Mouse (Mus musculus): Measurements from ENCODE around the gene Lhfp.

GRCm38 (mm10) chr3:53212599-53212998, 171.3 kb downstream of the Lhfp start:
- TF ChIP-seq POLR2A (IDR thresholded peaks at IDR 0.05; ENCODE audit: borderline replicate concordance, insufficient read depth, low read length) (no peak), CTCF (IDR thresholded peaks at IDR 0.05; ENCODE audit: borderline replicate concordance, insufficient read depth, low read depth, low read length) (no peak)
